Mouse (Mus musculus) brain, embryonic 14.5 days (tissue): ENCODE measurements at regions not wholly inside any gene's neighbourhood (a gene's known extent, or its start where the extent isn't known, plus 50 kb on each side); places are given as distances from the start of the nearest gene placed in this dataset.

Experiments
- DNase-seq: peaks from one replicate; pipeline ENCODE4 v3.0.0-alpha.2; 2011; ENCODE audit warnings: low read depth
- CTCF ChIP-seq: fragments of 200-500 bp; IDR thresholded peaks from 2 replicates; pipeline ENCODE4 v1.5.1; 2012; ENCODE audit warnings: inconsistent platforms, mild to moderate bottlenecking, moderate library complexity, borderline replicate concordance; ENCODE audit not compliant: insufficient read depth, insufficient read length; ENCODE audit errors: extremely low read depth
- POLR2A ChIP-seq: fragments of 200-500 bp; IDR thresholded peaks from 2 replicates; pipeline ENCODE4 v1.6.1; 2012; ENCODE audit warnings: mild to moderate bottlenecking, inconsistent platforms, borderline replicate concordance; ENCODE audit not compliant: poor library complexity, insufficient read depth, insufficient read length, severe bottlenecking; ENCODE audit errors: extremely low read depth

GRCm38 (mm10) chr5:57197910-57198309 is 519.9 kb upstream of the Pcdh7 start:
- peak; percentile 70 for DNase-seq
- TF ChIP-seq CTCF (no peak), POLR2A (no peak)

- DNase-seq: peak; percentile 67
- TF ChIP-seq CTCF: no peak
- no peak for TF ChIP-seq POLR2A
Observed at GRCm38 (mm10) chr5:57200420-57200819, 517.3 kb upstream of the Pcdh7 start.
